Mouse (Mus musculus) liver, embryonic 12.5 days (tissue): ENCODE results near the gene Rps15. TPM values are rescaled to one million over a fixed set of nuclear protein-coding genes. Genes with fewer than 3 reads are reported as not detected.

ENCODE experiments used
- ATAC-seq: fragments of 200-750 bp; cut with Nextera tagmentation; 2 replicates; pipeline ENCODE4 v1.8.0; 2017; ENCODE audit warnings: moderate number of reproducible peaks, mild to moderate bottlenecking, moderate library complexity
- H3K27ac ChIP-seq: fragments of 300-500 bp; sonication (generic); 2 replicates; pipeline ENCODE4 v1.5.1; 2016; ENCODE audit warnings: mild to moderate bottlenecking
- H3K27me3 ChIP-seq: fragments of 300-500 bp; sonication (generic); replicated peaks from 2 replicates; pipeline ENCODE4 v1.6.1; 2016; ENCODE audit warnings: mild to moderate bottlenecking, moderate library complexity
- H3K36me3 ChIP-seq: fragments of 300-500 bp; sonication (generic); 2 replicates; pipeline ENCODE4 v1.6.1; 2016; ENCODE audit warnings: mild to moderate bottlenecking, moderate library complexity
- H3K4me1 ChIP-seq: fragments of 300-500 bp; sonication (generic); 2 replicates; pipeline ENCODE4 v1.6.1; 2016
- H3K4me2 ChIP-seq: fragments of 300-500 bp; sonication (generic); 2 replicates; pipeline ENCODE4 v1.6.1; 2016; ENCODE audit warnings: mild to moderate bottlenecking, moderate library complexity
- H3K4me3 ChIP-seq: fragments of 300-500 bp; sonication (generic); 2 replicates; pipeline ENCODE4 v1.5.1; 2016; ENCODE audit warnings: mild to moderate bottlenecking, moderate library complexity
- H3K9ac ChIP-seq: fragments of 300-500 bp; sonication (generic); 2 replicates; pipeline ENCODE4 v1.6.1; 2016; ENCODE audit warnings: mild to moderate bottlenecking, moderate library complexity
- H3K9me3 ChIP-seq: fragments of 300-500 bp; sonication (generic); replicated peaks from 2 replicates; pipeline ENCODE4 v1.6.1; 2016; ENCODE audit warnings: mild to moderate bottlenecking, moderate library complexity
- WGBS: fragments of 180-500 bp; shearing (Covaris S2); methylation state at CpG from one replicate; pipeline ENCODE4 v1.1.7; 2016; ENCODE audit not compliant: insufficient replicate concordance; 5-methylcytosine and 5-hydroxymethylcytosine counted together
- polyA plus RNA-seq: library from polyadenylated mRNA; unstranded; fragments of >200 nt; fragmentation: Nextera tagmentation; extraction: Ambion mirVana; gene quantifications from 2 replicates; pipeline ENCODE4 v1.2.1, GENCODE M21; 2016

The Rps15 gene
- polyA plus RNA-seq, 1 experiment from 2014 or later = 920 TPM

DNA sequence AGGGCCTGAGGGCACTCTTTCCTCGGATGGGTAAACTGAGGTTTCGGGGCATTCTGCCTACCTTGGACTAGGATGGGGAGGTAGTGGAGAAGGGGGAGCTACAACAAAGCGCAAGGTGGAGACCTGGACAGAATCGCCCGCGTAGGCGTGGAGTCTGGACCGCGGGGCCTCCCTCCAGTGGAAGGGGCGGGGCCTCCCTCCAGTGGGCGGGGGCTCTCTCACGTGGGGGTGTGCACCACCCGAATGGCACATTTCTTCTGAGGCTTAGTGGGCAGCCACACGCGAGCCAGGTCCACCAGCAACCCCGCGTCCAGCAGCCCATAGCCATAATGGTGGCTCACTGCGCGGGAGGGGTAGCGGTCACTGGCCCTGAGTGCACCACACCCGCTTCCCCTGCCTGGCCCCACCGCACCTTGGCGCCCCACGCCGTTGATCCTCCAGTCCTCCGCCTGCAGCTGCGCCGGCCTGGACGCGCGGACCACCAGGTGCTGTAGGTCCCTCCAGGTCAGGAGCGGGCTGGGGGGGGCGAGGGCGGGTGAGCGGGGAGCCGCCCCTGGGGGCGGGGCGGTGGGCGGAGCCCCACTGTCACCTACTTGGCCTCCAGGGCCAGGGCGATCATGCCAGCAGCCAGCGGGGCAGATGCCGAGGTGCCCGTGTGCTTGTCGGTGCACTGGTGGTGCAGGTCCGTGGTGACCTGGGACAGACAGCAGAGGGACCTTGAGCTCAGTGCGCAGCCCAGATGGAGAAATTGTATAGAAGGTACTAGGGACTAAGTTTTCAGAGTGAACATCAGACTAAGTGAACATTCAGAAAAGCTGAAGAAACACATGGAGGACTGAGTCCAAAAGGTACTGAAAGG lies 31.2 kb downstream of the Rps15 start:
- Histone ChIP-seq H3K27ac (peak overlapping the region; percentile 88), H3K27me3 (no peaks in the 10 kb centered on the region; the same call in 1 of the 2 replicates)

DNA sequence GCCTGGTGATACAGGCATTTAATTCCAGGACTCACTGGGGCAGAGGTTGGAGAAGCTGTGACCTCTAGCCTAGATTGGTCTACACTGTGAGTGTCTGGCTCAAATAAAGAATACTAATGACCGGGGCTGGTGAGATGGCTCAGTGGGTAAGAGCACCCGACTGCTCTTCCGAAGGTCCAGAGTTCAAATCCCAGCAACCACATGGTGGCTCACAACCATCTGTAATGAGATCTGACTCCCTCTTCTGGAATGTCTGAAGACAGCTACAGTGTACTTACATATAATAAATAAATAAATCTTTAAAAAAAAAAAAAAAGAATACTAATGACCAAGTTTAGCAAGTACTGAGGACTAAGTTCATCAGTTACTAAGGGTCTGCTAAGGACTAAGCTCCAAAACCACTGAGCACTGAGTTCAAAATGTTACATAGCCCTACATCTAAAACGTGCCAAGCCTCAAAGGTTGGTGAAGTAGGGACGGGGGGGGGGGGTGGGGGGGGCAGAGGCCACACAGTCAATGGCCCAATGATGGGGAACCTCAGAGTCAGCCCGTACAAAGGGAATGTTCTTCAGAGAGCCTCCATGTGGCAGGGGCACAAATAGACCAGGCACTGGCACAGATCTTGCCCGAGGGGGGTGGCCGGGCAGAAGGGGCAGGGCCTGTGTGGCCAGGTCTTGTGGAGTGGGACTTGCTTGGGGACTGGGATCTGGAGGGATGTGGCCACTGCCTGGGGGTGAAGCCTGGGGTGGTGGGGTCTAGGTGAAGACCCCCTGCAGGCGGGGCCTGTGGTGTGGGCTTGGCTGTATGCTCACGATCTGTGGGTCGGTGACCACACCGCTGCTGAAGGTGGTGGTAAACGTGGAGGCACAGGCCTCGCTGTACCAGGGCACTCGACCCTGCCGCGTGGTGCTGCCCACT lies 32.1 kb downstream of the Rps15 start:
- peak overlapping the region; percentile 88 for H3K27ac ChIP-seq
- H3K4me2 ChIP-seq = peak overlapping the region; percentile 99
- peak overlapping the region; percentile 76 for H3K4me3 ChIP-seq
- 69% methylated on average over 17 of the region's 17 CpGs for WGBS
- peaks cover 74% of the 10 kb centered on the region for H3K4me1 ChIP-seq
- H3K9ac ChIP-seq = peak overlapping the region; percentile 79
- H3K9me3 ChIP-seq = no peaks in the 10 kb centered on the region
- no peaks in the 10 kb centered on the region; the same call in 1 of the 2 replicates for H3K27me3 ChIP-seq
- no peak for ATAC-seq
- peaks cover under 1% of the 10 kb centered on the region; the same call in 1 of the 2 replicates for H3K36me3 ChIP-seq

More for the DNA sequence above, 31.2 kb downstream of the Rps15 start:
- peak; percentile 73 for ATAC-seq
- Histone ChIP-seq H3K36me3 (peaks cover 10% of the 10 kb centered on the region), H3K4me1 (peaks cover 74% of the 10 kb centered on the region), H3K4me3 (peak overlapping the region; percentile 76), H3K4me2 (peak overlapping the region; percentile 99), H3K9ac (peak overlapping the region; percentile 79), H3K9me3 (no peaks in the 10 kb centered on the region)
- WGBS = under 1% methylated on average over 46 of the region's 46 CpGs

DNA sequence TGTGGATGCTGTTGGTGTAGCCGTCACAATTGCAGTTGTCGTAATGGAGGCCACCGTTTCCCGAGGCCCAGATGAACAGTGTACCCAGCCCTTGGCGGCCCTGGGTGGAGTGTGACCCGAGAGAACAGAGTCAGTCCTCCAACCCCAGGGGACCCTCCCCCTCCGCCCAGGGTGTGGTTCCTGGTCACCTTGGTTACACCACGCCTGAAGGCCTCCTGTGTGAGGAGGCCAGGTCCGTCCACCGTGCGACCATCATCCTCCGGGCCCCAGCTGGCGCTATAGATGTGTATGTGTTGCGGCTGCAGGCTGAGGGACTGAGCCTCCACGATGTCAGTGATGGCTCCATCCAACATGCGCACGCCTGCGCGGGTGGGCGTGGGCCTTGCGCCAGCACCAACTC lies 32.8 kb downstream of the Rps15 start:
- H3K4me2 ChIP-seq = 0 out of 2 replicates have a peak overlapping the region, but pooled peaks have one; percentile 4
- ATAC-seq = no peak
- H3K36me3 ChIP-seq = no peaks in the 10 kb centered on the region
- H3K9ac ChIP-seq = no peak overlapping the region
- H3K4me1 ChIP-seq = peaks cover 75% of the 10 kb centered on the region
- H3K27me3 ChIP-seq = no peaks in the 10 kb centered on the region; the same call in 1 of the 2 replicates
- no peaks in the 10 kb centered on the region for H3K9me3 ChIP-seq
- 71% methylated on average over 21 of the region's 21 CpGs for WGBS
- H3K27ac ChIP-seq = peak overlapping the region; percentile 56; the same call in 1 of the 2 replicates
- no peak overlapping the region for H3K4me3 ChIP-seq

DNA sequence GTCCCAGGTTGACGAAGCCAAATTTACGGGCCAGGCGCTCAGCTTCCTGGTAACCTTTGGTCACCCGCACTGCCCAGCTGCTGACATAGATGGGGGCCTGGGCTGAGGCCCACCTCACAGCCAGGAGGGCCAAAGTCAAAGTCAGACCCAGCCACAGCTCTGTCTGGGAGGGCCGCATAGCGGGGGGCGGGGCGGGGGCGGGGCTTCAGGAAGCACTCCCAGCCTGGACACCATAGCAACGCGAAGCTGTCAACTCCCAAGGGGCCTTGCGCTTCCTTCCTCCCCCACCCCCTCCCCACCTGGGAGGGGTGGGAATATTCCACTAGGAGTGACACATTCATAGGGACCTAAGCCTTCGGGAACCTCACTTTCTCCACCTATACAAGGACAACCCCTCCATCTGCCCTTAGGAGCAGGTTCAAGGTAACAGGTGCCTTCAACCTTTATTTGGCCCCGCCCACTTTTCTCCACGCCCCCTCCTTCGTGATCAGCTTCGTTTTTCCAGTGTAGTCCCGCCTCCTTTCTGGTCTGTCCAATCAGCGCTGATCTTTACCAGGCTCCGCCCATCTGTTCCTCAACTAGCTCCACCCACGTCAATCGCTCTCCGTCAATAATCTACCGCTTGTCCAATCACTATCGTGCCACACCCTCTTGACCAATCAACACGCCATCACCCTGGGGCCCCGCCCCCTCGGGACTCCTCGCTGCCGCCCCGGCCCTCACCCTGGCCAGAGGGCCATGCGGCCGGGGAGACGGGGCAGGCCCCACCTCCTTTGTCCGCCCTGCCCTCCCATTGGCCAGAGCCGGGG lies 37.2 kb downstream of the Rps15 start, which contains the start of the genes Pcsk4 and Reep6:
TSS of gene Pcsk4 (minus strand) at position 226 of the 809 bp plus-strand sequence.
TSS of gene Reep6 (plus strand) at position 681 of the 809 bp plus-strand sequence.
- ATAC-seq = peak; percentile 81
- Histone ChIP-seq H3K4me3 (peak within 1 kb of the TSS; percentile 64), H3K9me3 (no peaks in the 10 kb centered on the region), H3K27ac (peak within 1 kb of the TSS; percentile 93), H3K4me2 (peak within 1 kb of the TSS; percentile 83), H3K36me3 (peaks cover 12% of the 10 kb centered on the region), H3K27me3 (peaks cover 9% of the 10 kb centered on the region; the same call in 1 of the 2 replicates), H3K4me1 (peaks cover 75% of the 10 kb centered on the region), H3K9ac (peak within 1 kb of the TSS; percentile 74)
- WGBS = 6% methylated on average over 36 of the region's 36 CpGs

DNA sequence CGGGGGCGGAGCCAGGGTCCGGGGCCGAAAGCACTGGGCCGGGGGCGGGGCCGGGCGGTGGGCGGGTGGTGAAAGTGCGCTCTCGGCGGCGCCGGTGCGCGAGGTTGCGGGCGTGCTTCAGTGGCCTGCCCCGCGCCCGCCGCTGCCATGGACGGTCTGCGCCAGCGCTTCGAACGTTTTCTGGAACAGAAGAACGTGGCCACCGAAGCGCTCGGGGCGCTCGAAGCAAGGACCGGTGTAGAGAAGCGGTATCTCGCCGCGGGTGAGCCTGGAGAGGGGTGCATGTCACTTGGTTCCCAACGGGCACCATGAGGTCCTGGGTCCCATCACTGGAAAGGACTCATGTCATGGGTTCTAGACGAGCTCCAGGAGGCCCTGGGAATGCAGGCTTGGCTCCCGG lies 37.8 kb downstream of the Rps15 start:
- no peak for ATAC-seq
- Histone ChIP-seq H3K4me3 (peak overlapping the region; percentile 64), H3K4me2 (peak overlapping the region; percentile 83), H3K27me3 (peaks cover 14% of the 10 kb centered on the region), H3K27ac (peak overlapping the region; percentile 93), H3K9me3 (no peaks in the 10 kb centered on the region), H3K9ac (peak overlapping the region; percentile 74), H3K4me1 (peaks cover 68% of the 10 kb centered on the region), H3K36me3 (peaks cover 18% of the 10 kb centered on the region)
- 1% methylated on average over 41 of the region's 41 CpGs for WGBS

DNA sequence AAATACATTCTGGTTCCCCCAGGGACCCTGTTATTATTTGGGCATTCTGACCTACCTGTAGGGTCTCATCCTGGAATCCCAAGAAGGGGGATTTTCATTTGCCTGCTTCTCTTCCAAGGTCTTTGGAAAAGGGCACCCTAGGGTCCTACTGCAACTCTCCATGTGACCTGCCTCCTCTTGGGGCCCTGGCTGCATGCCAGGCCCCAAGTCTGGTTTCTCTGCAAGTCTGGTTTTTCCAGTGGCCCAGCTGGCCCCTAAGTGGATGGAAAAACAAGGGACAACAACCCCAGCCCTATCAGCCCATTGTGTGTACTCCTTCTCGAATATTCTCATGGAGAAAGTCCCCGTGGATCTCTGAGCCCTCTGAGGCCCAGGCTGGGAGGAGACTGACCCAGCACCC lies 38.6 kb downstream of the Rps15 start:
- peak overlapping the region; percentile 64 for H3K4me3 ChIP-seq
- H3K27ac ChIP-seq = peak overlapping the region; percentile 93
- peak overlapping the region; percentile 83 for H3K4me2 ChIP-seq
- no peak for ATAC-seq
- peaks cover 60% of the 10 kb centered on the region for H3K4me1 ChIP-seq
- peaks cover 26% of the 10 kb centered on the region for H3K36me3 ChIP-seq
- 58% methylated on average over 2 of the region's 2 CpGs for WGBS
- no peaks in the 10 kb centered on the region for H3K9me3 ChIP-seq
- peaks cover 22% of the 10 kb centered on the region; the same call in 1 of the 2 replicates for H3K27me3 ChIP-seq
- H3K9ac ChIP-seq = peak overlapping the region; percentile 74

DNA sequence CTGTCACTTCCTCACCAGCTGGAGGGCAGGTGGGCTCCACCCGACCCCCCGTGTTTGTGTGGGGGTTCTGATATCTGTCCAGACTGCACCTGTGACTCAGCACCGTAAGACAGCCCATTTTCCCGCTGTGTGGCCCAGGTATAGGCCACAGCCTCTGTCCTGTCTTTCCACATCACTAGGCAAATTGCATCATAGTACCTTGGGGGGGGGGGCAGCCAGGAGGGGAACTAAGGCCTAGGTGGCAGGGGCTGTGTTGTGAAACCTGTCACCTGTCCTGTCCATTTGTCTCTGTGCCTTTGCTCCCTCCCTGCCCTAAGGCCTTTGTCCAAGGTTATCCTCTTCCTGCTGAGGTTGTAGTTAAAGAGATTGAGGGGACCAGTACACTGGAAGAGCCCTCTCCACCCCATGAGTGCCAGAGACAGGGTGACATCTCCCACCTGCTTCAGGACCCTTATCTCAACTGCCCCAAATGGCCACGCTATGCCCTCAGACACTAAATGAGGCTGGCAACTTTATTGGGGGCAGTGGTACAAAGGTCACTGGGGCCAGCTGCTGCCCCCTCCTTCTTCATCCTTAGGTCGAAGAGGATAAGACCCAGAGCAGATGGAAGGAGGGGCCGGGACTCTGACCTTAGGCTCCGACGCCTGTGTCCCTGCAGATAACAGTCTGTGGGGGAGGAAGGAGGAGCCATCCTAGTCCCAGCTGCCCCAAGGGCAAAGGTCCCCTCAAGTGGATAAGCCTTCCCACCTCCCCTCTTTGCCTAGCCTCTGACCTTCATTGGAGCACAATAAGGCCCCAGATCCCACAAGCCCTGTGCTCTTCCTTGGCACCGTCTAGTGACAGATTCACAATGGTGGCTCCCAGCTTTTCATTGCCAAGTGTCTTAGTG lies 39.6 kb downstream of the Rps15 start:
- Histone ChIP-seq H3K4me3 (peak overlapping the region; percentile 64), H3K27ac (peak overlapping the region; percentile 93), H3K9me3 (no peaks in the 10 kb centered on the region), H3K27me3 (peaks cover 29% of the 10 kb centered on the region; the same call in 1 of the 2 replicates), H3K4me1 (peaks cover 57% of the 10 kb centered on the region), H3K4me2 (peak overlapping the region; percentile 83), H3K36me3 (peaks cover 36% of the 10 kb centered on the region), H3K9ac (peak overlapping the region; percentile 74)
- WGBS = 14% methylated on average over 10 of the region's 10 CpGs
- ATAC-seq = peak; percentile 82

DNA sequence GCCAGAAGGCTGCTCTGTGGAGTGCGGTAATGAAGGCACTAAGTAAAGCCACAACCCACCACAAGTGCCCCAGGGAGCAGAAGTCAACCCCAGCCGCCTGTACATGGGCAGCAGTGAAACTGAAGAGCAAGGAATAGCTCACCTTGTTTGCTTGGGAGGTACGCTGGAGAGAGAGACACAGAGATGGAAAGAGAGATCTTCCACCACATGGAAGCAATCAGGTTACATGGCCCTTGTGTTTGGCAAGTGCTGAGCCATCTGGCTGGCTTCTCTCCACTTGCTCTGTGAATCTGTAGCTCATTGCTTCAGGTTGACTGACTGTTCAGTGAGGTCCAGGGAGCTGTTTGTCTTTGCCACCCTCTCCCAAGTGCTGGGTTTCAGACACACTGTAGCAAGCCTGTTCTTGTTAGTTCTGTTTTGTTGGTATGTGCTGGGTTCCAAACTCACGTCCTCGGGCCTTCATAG lies 40.3 kb downstream of the Rps15 start:
- Histone ChIP-seq H3K9me3 (no peaks in the 10 kb centered on the region), H3K4me1 (peaks cover 57% of the 10 kb centered on the region), H3K27me3 (peaks cover 33% of the 10 kb centered on the region; the same call in 1 of the 2 replicates), H3K4me2 (peak overlapping the region; percentile 83), H3K36me3 (peaks cover 41% of the 10 kb centered on the region), H3K9ac (peak overlapping the region; percentile 74), H3K4me3 (peak overlapping the region; percentile 64), H3K27ac (peak overlapping the region; percentile 93)
- no peak for ATAC-seq
- WGBS = 62% methylated on average over 5 of the region's 5 CpGs

DNA sequence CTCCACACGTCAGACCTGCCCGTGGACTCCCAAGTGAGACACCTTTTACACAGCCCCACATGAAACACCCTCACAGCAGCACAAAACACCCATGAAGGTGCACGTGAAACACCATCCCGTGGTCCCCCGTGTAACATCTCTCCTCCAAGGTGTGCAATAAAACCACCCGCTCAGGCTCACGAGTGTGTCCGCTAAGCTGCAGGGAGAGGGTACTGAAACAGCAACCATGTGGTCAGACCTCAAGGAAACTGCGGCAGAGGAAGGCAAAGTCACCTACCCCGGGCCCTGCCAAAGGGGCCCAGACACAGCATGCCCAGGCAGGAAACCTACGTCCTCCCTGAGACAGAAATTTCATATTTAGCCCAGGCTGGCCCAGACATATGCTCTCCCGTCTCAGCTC lies 44.0 kb downstream of the Rps15 start:
- Histone ChIP-seq H3K4me3 (no peak overlapping the region), H3K4me1 (peaks cover 44% of the 10 kb centered on the region), H3K27ac (no peak overlapping the region), H3K9ac (no peak overlapping the region), H3K27me3 (peaks cover 49% of the 10 kb centered on the region), H3K36me3 (peaks cover 41% of the 10 kb centered on the region), H3K9me3 (no peaks in the 10 kb centered on the region), H3K4me2 (no peak overlapping the region)
- ATAC-seq = no peak
- WGBS = 75% methylated on average over 12 of the region's 12 CpGs
